Mouse (Mus musculus): Measurements from ENCODE around the gene Pwwp2b. TPM values are rescaled to one million over a fixed set of nuclear protein-coding genes. Genes with fewer than 3 reads are reported as not detected.

Gene Pwwp2b
- 3.2 and 3.6 TPM in 2 replicates for polyA plus RNA-seq (2015; fragmentation: Nextera tagmentation; extraction: Ambion mirVana)

DNA sequence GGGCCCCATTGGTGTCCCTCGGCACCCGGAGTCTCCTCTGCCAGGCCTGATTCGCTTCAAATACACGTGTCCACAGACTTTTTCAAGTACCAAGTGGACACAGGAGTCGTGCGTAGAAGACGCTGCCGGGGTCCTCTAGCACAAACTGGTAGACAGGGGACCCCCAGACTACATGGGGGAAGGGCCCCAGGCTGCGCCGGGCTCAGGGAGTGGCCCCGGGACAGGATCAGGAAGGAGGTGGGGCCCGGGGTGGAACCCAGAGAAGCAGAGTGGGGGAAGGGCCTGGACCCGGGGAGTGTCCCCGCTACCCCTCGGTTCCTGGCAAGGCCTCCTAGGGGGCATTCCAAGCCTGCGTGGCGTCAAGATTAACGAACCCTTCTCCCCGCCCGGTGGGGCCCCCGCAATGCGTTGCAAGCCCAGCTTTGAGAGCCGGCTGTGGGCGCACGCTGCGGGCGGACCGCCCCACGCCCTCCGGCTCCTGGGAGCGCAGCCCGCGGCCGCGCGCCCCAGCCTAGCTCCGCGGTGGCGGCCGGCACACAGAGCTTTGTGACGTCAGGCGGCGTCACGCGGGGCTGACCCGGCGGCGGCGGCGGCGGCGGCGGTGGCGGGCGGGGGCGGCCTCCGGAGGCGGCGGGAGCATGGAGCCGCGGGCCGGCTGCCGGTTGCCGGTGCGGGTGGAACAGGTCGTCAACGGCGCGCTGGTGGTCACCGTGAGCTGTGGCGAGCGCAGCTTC, at the start of gene Pwwp2b:
Gene Pwwp2b (plus strand): TSS at position 602 of the 734 bp plus-strand sequence.

DNA sequence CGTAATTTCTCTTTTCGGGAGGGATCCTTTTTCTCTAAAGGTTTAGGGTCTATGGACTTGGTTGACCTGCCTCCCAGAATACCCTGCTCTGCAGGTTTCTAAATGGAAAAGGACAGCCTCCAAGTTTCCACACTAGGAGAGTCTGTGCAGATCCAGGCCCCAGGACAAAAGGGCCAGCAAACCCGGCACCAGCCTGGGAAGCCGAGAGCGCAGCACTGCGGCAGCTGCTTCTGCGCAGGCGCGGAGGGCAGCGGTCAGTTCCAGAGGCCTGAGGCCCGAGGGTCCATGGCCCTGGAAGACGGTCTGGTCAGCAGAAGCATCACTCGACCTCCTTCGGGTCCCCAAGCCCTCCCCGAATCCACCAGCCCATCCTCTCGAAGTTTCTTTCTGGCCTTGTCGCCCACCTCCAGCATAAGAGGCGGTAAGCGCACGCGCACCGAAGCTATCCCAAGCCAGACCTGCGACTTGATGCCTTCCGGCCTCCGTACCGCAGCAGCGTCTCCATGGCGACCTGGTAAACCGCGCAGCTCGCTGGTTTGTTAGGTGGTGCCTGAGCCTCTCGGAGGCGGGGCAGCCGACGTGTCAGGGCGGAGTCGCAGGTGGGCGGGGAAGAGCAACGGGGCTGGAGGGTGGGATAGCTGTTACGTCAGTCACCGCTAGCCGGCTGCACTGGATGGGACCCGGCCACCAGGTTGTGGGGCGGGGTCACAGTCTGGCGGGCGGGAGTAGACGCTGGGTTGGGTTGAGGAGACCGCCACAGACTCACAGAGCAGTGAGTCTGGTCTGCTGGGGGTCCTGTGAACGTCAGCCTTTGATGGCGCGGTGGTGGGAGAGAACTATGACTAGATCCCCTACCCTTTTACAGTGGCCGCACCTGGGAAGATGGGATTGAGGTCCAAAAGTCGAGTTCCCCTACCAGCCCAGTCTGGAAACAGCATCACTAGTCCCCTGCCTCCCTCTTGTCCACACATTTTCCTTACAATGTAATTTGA, 35.2 kb upstream of the Pwwp2b start, which contains the start of the genes Lrrc27 and Stk32c:
Gene Lrrc27 (plus strand): TSS at position 235 of the 992 bp plus-strand sequence.
Gene Stk32c (minus strand): TSS at position 554 of the 992 bp plus-strand sequence.

Other genes with a start within 250 kb of the Pwwp2b start
- 3.6 and 4.4 TPM in 2 replicates for gene Dpysl4, start 162.5 kb upstream of the Pwwp2b start, polyA plus RNA-seq (2015; fragmentation: Nextera tagmentation; extraction: Ambion mirVana)
- gene Lrrc27, start 35.5 kb upstream of the Pwwp2b start, polyA plus RNA-seq (2015; fragmentation: Nextera tagmentation; extraction: Ambion mirVana), result 2.2 and 2.6 TPM in 2 replicates
- not detected in 2 replicates for gene Stk32c, start 35.2 kb upstream of the Pwwp2b start, polyA plus RNA-seq (2015; fragmentation: Nextera tagmentation; extraction: Ambion mirVana)
- gene Inpp5a, start 140.6 kb downstream of the Pwwp2b start, polyA plus RNA-seq (2015; fragmentation: Nextera tagmentation; extraction: Ambion mirVana), result 53.5 and 56.3 TPM in 2 replicates

All from skeletal muscle tissue, postnatal 0 days (tissue).